Mouse (Mus musculus): ENCODE results near the gene Zfyve28. TPM values are rescaled to one million over a fixed set of nuclear protein-coding genes. Genes with fewer than 3 reads are reported as not detected.

Zfyve28 gene
- polyA plus RNA-seq, 1 experiment from 2014 or later = 4.6 TPM

DNA sequence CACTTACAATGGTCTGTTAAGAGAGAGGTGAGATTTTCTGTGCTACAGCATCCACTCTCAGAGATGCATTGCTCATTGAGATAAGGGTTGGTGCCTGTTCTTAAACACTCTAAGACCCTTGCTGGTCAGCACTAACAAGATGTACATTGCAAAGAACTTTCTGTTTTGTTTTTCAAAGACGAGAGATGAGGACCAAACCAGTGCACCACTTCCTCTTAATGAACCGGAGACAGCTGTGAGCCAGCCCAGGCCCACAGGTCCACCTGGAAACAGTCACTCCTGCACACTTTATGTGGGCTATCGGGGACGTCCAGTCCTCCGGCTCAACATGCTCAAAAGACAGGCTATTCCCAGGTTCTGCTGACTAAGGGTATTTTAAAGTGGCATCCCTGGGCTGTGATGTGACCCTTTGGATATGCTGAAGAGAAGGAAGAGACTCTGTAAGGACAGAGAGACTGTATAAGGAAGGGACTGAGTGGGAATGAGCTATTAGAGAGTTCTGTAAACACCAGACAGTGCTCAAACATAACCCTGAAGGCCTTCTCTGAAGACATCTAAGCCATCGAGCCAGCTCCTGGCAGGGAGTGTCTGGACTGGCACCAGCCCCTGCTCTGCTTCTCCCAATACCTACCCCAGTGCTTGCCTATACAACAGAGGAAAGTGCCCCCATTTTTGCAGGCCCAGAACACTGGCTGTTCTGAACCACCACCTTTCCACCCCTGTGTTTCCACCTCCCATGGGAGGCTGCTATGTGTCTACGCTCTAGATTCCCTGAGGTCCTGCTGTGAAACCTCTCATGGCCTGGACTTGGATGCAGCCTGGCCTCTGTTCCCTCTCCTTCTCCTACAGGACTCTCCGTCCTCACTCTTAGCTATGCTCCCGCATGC is 57.4 kb downstream of the Zfyve28 start:
- DNase-seq (ENCODE audit: low spot score) = no peak
- no peak overlapping the region for H3K4me2 ChIP-seq (replicated peaks)
- WGBS = 87% methylated on average over 9 of the region's 9 CpGs
- H3K27ac ChIP-seq = no peak overlapping the region
- H3K9me3 ChIP-seq (ENCODE audit: control insufficient read depth, low read length) = no peaks in the 10 kb centered on the region
- H3K9ac ChIP-seq = no peak overlapping the region
- H3K36me3 ChIP-seq (replicated peaks; ENCODE audit: control insufficient read depth, insufficient read depth) = no peaks in the 10 kb centered on the region
- H3K27me3 ChIP-seq (ENCODE audit: control insufficient read depth, insufficient read depth, low read length) = no peaks in the 10 kb centered on the region
- H3K4me1 ChIP-seq (replicated peaks; ENCODE audit: control insufficient read depth, insufficient read depth, low read length) = no peaks in the 10 kb centered on the region
- ATAC-seq (ENCODE audit: low FRiP score) = no peak
- H3K4me3 ChIP-seq (replicated peaks; ENCODE audit: low read length) = no peak overlapping the region

DNA sequence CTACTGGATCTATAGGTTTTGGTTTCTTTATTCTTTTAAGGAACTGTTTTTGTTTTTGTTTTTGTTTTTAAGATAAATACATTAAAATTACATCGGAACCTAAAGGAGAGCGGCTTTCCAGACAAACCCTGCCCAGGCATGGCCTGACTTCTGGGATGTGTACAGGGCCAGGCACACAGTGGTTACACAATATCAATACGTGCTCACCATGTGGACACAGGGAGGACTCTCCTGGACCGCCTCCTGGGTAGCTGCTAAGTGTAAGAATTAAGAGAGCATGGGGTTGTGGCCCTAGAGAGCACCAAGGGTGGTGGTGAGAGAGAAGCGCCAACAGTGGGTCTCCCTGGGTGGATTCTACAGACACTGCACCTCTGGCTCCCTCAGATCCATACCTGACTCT is 58.7 kb downstream of the Zfyve28 start:
- H3K9ac ChIP-seq = no peak overlapping the region
- no peak overlapping the region for H3K4me2 ChIP-seq (replicated peaks)
- no peaks in the 10 kb centered on the region for H3K9me3 ChIP-seq (ENCODE audit: control insufficient read depth, low read length)
- H3K27ac ChIP-seq = no peak overlapping the region
- H3K36me3 ChIP-seq (replicated peaks; ENCODE audit: control insufficient read depth, insufficient read depth) = no peaks in the 10 kb centered on the region
- ATAC-seq (ENCODE audit: low FRiP score) (no peak), DNase-seq (ENCODE audit: low spot score) (no peak)
- no peaks in the 10 kb centered on the region for H3K27me3 ChIP-seq (ENCODE audit: control insufficient read depth, insufficient read depth, low read length)
- H3K4me1 ChIP-seq (replicated peaks; ENCODE audit: control insufficient read depth, insufficient read depth, low read length) = no peaks in the 10 kb centered on the region
- no peak overlapping the region for H3K4me3 ChIP-seq (replicated peaks; ENCODE audit: low read length)
- 90% methylated on average over 5 of the region's 5 CpGs for WGBS

DNA sequence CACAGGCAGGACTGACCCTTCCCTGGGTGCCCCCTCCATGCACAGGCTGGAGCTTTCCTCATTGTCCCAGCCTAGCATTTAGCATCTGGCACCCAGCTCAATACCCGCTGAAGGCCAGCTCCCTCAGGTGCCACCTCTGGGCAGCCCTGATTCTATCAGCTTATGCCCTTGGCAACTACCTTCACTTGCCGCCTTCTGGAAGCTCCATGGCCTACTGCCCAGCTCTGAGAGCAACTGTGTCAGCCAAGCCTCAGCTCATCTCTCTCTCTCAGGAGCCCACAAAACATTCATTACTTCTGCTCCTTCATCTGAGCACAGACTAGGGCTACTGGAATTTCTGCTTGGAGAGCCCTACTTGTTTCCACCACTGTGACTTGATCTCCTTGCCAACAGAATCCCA is 62.7 kb downstream of the Zfyve28 start:
- no peak overlapping the region for H3K4me2 ChIP-seq (replicated peaks)
- no peak for ATAC-seq (ENCODE audit: low FRiP score)
- DNase-seq (ENCODE audit: low spot score) = no peak
- H3K4me3 ChIP-seq (replicated peaks; ENCODE audit: low read length) = no peak overlapping the region
- no peaks in the 10 kb centered on the region for H3K4me1 ChIP-seq (replicated peaks; ENCODE audit: control insufficient read depth, insufficient read depth, low read length)
- H3K27ac ChIP-seq = no peak overlapping the region
- H3K36me3 ChIP-seq (replicated peaks; ENCODE audit: control insufficient read depth, insufficient read depth) = no peaks in the 10 kb centered on the region
- H3K9ac ChIP-seq = no peak overlapping the region
- no peaks in the 10 kb centered on the region for H3K9me3 ChIP-seq (ENCODE audit: control insufficient read depth, low read length)
- WGBS = 90% methylated on average over 2 of the region's 2 CpGs
- H3K27me3 ChIP-seq (ENCODE audit: control insufficient read depth, insufficient read depth, low read length) = no peaks in the 10 kb centered on the region

DNA sequence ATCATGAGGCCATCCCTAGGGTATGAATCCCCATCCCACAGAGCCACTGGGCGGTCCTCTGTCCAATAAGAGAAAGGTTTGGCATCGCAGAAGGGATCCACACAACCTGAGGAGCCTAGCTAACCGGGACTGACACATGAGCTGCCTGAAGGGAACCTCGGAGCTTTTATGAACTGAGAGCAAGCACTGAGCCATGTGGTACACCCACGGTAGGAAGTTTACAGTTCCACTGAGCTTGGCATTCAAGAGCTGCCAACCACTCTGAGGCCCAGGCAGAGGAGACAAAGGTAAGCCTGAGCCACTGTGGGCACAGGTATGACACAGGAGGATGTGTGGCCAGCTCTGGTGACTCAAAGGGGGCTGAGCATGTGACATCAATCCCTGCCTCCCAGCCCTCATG is 63.7 kb downstream of the Zfyve28 start:
- Histone ChIP-seq H3K27ac (no peak overlapping the region), H3K27me3 (ENCODE audit: control insufficient read depth, insufficient read depth, low read length) (no peaks in the 10 kb centered on the region), H3K4me1 (replicated peaks; ENCODE audit: control insufficient read depth, insufficient read depth, low read length) (no peaks in the 10 kb centered on the region), H3K36me3 (replicated peaks; ENCODE audit: control insufficient read depth, insufficient read depth) (no peaks in the 10 kb centered on the region), H3K4me2 (replicated peaks) (no peak overlapping the region), H3K4me3 (replicated peaks; ENCODE audit: low read length) (no peak overlapping the region), H3K9ac (no peak overlapping the region), H3K9me3 (ENCODE audit: control insufficient read depth, low read length) (no peaks in the 10 kb centered on the region)
- no peak for DNase-seq (ENCODE audit: low spot score)
- WGBS = 90% methylated on average over 5 of the region's 5 CpGs
- ATAC-seq (ENCODE audit: low FRiP score) = no peak

DNA sequence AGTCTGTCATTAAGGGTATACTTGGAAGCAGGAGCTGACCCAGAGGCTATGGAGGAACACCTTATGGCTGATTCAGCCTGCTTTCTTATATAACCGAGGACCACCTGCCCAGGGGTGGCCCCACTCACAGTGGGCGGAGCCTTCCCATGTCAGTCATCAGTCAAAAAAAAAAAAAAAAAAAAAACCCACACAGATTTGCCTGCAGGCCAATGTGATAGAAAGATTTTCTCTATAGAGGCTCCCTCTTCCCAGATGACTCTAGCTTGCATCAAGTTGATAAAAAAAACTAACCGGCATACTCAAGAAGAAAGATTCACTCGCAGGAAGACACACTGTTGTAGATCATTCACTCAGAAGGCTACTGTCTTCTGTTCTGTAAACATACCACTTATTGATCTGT is 68.2 kb downstream of the Zfyve28 start:
- Histone ChIP-seq H3K4me2 (replicated peaks) (no peak overlapping the region), H3K27me3 (ENCODE audit: control insufficient read depth, insufficient read depth, low read length) (no peaks in the 10 kb centered on the region), H3K9me3 (ENCODE audit: control insufficient read depth, low read length) (no peaks in the 10 kb centered on the region), H3K36me3 (replicated peaks; ENCODE audit: control insufficient read depth, insufficient read depth) (no peaks in the 10 kb centered on the region), H3K4me3 (replicated peaks; ENCODE audit: low read length) (no peak overlapping the region), H3K9ac (no peak overlapping the region), H3K4me1 (replicated peaks; ENCODE audit: control insufficient read depth, insufficient read depth, low read length) (no peaks in the 10 kb centered on the region), H3K27ac (no peak overlapping the region)
- ATAC-seq (ENCODE audit: low FRiP score) (no peak), DNase-seq (ENCODE audit: low spot score) (no peak)
- WGBS = 85% methylated on average over 4 of the region's 4 CpGs

DNA sequence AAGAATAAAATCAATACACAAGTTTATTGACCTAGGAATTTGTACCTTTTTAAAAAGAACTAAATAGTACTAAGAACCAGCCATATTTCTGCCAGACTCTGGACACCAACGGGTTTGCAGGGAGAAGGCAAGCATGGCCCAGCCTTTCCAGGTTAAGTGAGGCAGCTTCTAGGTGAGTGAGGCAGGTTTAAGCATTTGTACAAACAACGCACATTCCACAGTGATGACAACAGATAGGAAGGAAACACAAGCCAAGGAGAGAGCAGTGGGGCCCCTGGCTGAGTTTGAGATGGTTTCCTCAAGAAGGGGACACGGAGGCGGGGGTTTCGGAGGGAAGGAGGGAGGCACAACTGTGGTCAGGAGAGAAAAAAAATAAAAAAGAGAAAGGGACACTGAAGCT is 69.6 kb downstream of the Zfyve28 start:
- no peak overlapping the region for H3K9ac ChIP-seq
- no peaks in the 10 kb centered on the region for H3K9me3 ChIP-seq (ENCODE audit: control insufficient read depth, low read length)
- no peak for DNase-seq (ENCODE audit: low spot score)
- 92% methylated on average over 5 of the region's 5 CpGs for WGBS
- no peaks in the 10 kb centered on the region for H3K27me3 ChIP-seq (ENCODE audit: control insufficient read depth, insufficient read depth, low read length)
- no peak overlapping the region for H3K4me3 ChIP-seq (replicated peaks; ENCODE audit: low read length)
- H3K4me2 ChIP-seq (replicated peaks) = no peak overlapping the region
- H3K36me3 ChIP-seq (replicated peaks; ENCODE audit: control insufficient read depth, insufficient read depth) = 0 out of 2 replicates have a peak, but pooled peaks cover under 1% of the 10 kb centered on the region
- no peaks in the 10 kb centered on the region for H3K4me1 ChIP-seq (replicated peaks; ENCODE audit: control insufficient read depth, insufficient read depth, low read length)
- ATAC-seq (ENCODE audit: low FRiP score) = no peak
- no peak overlapping the region for H3K27ac ChIP-seq

DNA sequence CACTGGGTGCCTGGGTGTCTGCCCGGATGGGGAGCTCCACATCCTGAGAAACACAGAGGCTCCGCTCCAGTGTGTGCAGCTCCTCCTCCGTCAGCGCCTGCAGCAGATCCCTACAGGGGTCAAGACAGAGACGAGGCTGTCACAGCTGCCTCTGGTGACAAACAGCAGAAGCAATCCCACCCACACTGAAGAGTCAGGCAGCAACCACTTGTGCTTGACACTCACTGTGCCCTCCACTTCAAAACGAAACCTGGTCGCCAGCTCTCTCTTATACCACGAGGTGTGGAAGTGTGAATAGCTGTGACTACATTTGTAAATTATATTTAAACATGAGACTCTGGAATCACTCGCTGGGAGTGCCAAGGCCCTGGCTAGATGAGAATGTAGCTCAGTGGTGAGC is 70.5 kb downstream of the Zfyve28 start:
- Histone ChIP-seq H3K4me3 (replicated peaks; ENCODE audit: low read length) (no peak overlapping the region), H3K9me3 (ENCODE audit: control insufficient read depth, low read length) (no peaks in the 10 kb centered on the region), H3K4me1 (replicated peaks; ENCODE audit: control insufficient read depth, insufficient read depth, low read length) (no peaks in the 10 kb centered on the region), H3K27me3 (ENCODE audit: control insufficient read depth, insufficient read depth, low read length) (no peaks in the 10 kb centered on the region), H3K4me2 (replicated peaks) (no peak overlapping the region), H3K36me3 (replicated peaks; ENCODE audit: control insufficient read depth, insufficient read depth) (0 out of 2 replicates have a peak, but pooled peaks cover 5% of the 10 kb centered on the region), H3K9ac (no peak overlapping the region), H3K27ac (no peak overlapping the region)
- no peak for DNase-seq (ENCODE audit: low spot score)
- no peak for ATAC-seq (ENCODE audit: low FRiP score)
- 66% methylated on average over 9 of the region's 9 CpGs for WGBS

DNA sequence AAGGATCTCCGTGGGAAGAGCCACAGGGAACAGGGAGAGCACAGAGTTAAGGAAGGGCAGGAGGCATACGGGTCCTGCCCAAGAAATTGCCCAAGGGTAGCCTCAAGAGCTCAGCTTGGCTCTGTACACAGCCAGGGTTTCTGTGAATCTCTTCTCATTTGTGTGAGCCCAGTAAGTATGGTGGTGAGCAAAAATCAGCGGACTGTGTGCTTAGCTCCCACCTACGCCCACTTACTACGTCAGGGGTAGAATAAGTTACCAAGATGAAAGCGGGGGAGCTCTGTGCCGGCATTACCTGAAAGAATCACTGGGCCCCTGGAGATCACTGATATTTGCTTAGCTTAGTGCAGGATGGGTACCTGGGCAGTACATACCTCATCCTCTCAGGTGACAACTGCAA is 72.2 kb downstream of the Zfyve28 start:
- ATAC-seq (ENCODE audit: low FRiP score) (no peak), DNase-seq (ENCODE audit: low spot score) (no peak)
- H3K4me3 ChIP-seq (replicated peaks; ENCODE audit: low read length) = no peak overlapping the region
- no peaks in the 10 kb centered on the region for H3K4me1 ChIP-seq (replicated peaks; ENCODE audit: control insufficient read depth, insufficient read depth, low read length)
- H3K36me3 ChIP-seq (replicated peaks; ENCODE audit: control insufficient read depth, insufficient read depth) = 0 out of 2 replicates have a peak, but pooled peaks cover 5% of the 10 kb centered on the region
- H3K27ac ChIP-seq = no peak overlapping the region
- WGBS = 90% methylated on average over 7 of the region's 7 CpGs
- no peak overlapping the region for H3K9ac ChIP-seq
- no peaks in the 10 kb centered on the region for H3K9me3 ChIP-seq (ENCODE audit: control insufficient read depth, low read length)
- no peaks in the 10 kb centered on the region for H3K27me3 ChIP-seq (ENCODE audit: control insufficient read depth, insufficient read depth, low read length)
- no peak overlapping the region for H3K4me2 ChIP-seq (replicated peaks)

DNA sequence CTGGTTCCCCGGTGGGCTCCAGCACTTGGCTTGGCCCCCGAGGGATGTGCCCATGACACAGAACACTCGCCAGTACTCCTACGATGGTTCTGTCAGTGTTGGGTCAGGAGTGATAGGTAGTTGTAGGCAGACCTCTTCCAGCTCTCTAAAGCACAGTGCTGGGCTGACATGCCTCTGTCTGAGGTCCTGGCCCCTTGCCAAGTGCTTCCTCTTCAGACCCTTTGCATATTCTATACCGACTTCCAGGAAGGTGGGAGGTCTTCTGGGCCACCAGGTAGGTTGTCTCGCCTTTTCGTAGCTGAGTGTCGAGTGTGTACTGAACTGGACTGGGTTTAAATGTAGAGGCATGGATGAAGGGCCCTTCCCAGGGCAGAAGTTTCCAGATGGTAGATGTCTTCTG is 74.6 kb downstream of the Zfyve28 start:
- no peaks in the 10 kb centered on the region for H3K27me3 ChIP-seq (ENCODE audit: control insufficient read depth, insufficient read depth, low read length)
- 84% methylated on average over 8 of the region's 8 CpGs for WGBS
- H3K27ac ChIP-seq = no peak overlapping the region
- H3K9ac ChIP-seq = no peak overlapping the region
- no peaks in the 10 kb centered on the region for H3K4me1 ChIP-seq (replicated peaks; ENCODE audit: control insufficient read depth, insufficient read depth, low read length)
- ATAC-seq (ENCODE audit: low FRiP score) = no peak
- H3K4me2 ChIP-seq (replicated peaks) = no peak overlapping the region
- H3K36me3 ChIP-seq (replicated peaks; ENCODE audit: control insufficient read depth, insufficient read depth) = 0 out of 2 replicates have a peak, but pooled peaks cover 5% of the 10 kb centered on the region
- no peak for DNase-seq (ENCODE audit: low spot score)
- no peak overlapping the region for H3K4me3 ChIP-seq (replicated peaks; ENCODE audit: low read length)
- H3K9me3 ChIP-seq (ENCODE audit: control insufficient read depth, low read length) = no peaks in the 10 kb centered on the region
